Mouse (Mus musculus) c-Kit-positive CD71-negative TER-119-negative erythroid progenitor cells, embryonic 14.5 days (primary cell): ENCODE data around the gene Map2k4.

Experiments
- DNase-seq: peaks from one replicate; pipeline ENCODE4 v3.0.0-alpha.2; 2013; ENCODE audit warnings: low read depth

Map2k4 gene

GRCm38 (mm10) chr11:65773535-65773934 is 14.6 kb downstream of the Map2k4 start:
- DNase-seq: no peak

DNA sequence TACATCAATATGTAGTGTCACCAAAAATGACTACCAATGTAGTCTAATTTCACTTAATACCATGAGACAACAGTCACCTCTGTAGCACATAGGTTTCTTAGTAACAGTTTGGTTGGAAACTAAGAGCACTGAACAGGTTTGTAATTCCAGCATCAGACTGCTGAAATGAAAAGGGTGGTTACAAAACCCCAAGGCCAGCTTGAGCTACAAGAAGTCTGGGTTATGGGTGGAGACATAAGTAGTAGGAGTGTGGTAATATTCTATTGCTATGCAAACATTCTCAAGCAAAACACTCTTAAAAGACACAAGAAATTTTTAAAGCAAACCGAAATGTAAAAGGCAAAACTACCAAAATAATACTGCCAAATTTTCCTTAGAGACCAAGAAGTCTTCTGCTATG is 16.6 kb downstream of the Map2k4 start:
- DNase-seq: no peak

DNA sequence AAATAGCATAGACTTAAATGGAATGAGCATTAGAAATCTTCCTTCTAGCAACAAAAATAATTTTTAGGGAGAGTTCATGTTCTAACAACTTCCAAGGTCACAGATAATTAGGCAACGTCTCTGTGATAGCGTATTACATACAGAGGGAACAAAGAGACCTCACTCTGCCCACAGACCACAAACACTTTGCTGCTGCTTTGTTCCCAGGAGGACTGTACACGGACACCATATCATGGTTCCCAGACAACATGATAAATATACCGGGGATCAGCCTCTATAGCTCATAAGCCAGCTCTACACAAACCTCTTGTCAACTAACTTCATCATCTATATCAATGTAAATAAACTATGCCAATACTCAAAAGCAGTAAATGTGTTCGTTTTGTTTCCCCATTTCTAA is 18.1 kb downstream of the Map2k4 start:
- DNase-seq: no peak

GRCm38 (mm10) chr11:65768445-65768844 is 19.7 kb downstream of the Map2k4 start:
- no peak for DNase-seq

DNA sequence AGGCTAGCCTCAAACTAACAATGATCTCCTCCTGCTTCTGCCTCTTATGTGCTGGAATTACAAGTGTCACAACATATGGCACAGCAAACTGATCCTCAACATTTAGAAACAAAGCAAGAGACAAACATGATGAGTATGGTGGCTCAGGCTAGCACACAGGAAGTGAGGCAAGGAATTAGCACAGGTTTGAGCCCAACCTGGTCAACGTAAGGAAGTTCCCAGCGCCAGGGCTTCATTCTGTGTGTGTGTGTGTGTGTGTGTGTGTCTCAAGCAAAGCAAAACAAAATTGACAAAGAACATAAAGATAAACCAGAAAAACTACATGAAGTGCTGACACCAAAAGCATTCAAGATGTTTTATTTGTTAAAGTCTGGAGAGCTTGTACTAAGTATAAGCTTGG is 27.2 kb downstream of the Map2k4 start:
- DNase-seq: no peak

GRCm38 (mm10) chr11:65759350-65759749 is 28.7 kb downstream of the Map2k4 start:
- no peak for DNase-seq

- no peak for DNase-seq
Measured at GRCm38 (mm10) chr11:65754161-65754560, 33.9 kb downstream of the Map2k4 start.

DNA sequence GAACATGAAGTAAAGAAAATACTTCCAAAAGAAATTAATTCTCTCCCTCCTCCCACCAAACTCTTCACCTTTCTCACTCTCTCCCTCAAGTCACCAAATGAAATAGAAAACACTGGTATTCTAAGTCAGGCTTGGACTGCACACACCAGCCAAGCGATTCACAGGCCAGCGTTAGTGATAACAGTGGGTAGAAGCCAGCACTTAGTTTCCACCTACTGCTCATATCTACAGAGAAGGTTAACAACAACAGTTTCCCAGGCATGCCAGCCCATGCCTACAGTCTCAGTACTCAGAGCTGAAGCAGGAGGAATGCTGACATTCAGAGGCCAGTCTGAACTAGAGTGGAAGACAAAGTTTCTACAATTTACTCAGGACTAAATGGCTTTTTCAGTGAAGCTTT is 34.5 kb downstream of the Map2k4 start:
- no peak for DNase-seq

DNA sequence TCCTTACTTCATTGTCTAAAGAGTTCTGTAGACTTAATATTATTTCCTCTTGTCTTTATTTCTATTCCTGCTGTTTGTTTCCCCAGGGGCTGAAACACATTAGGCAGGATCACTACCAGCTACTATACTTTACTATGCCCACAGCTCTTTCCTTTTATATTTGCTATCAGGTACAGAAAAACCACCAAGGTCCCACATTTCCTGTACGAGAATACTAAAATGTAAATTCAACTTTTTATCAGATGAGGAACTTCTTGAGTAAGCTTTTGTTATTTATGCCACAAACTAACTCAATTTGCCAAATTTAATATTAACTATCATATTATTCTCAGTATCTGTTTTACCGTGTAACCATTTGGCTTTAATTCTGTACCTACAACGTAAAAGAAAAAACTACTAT is 37.6 kb downstream of the Map2k4 start:
- no peak for DNase-seq

DNA sequence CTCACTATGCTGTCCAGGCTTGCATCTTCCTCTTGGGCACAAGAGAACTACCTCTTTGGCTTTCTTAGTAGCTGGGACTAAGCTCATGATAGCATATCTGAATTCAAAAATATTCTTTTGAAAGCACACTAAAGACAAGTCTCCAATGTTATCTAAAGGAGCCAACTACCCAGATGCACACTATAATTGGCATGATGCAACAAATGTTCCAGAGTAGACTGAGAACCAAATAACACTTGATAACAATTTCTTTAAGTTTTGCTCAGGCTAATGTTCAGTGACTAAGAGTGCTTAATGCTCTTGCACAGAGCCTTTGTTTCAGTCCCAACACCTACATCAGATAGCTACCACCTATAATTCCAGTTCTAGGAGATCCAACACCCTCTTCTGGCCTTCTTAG is 40.7 kb downstream of the Map2k4 start:
- DNase-seq: no peak

DNA sequence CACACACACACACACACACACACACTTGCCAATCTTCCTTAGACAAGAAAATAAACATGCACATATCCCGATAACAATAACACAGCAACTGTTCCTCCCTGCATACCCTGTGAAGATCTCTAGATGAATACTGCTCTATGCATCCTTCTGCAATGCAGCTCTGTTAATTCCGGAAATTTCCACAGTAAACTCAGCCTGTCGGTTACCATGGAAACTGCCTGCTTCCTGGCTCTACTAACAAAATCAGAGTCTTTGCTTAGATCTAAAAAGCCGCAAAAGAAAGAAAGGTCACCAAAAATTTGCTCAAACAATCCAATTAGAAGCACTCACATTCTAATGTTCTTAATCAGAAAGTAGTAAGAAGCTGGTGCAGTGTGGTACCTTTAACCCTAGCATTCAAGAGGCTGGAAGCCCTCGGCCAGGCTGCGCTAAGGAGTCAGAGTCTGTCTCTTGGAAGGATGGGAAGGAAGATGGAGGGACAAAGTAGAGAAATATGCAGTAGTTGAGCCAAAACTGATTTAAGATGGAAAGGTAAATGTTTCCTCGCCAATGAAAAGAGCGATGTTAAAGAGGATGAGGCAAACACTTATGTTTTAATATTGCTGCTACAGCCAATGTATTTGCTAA is 42.3 kb downstream of the Map2k4 start:
- DNase-seq: no peak

- no peak for DNase-seq
Measured at GRCm38 (mm10) chr11:65743866-65744265, 44.2 kb downstream of the Map2k4 start.

DNA sequence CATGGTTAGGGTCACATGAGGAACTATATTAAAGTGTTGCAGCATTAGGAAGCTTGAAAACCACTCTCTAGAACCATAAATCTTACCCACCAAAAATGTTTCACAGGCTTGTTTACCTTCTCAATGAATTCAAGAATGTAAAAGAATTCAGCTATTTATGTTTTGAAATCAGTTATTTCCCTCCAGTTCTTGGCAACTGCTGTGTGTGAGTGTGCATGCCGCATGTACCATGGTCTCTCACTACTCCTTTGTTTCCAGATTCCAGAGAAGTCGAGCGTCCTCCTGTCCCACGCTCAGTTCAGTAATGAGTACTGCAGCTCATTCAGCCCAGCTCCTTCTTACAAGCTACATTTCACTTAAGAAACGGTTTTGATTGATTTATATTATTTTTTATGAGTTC is 47.3 kb downstream of the Map2k4 start:
- no peak for DNase-seq

DNA sequence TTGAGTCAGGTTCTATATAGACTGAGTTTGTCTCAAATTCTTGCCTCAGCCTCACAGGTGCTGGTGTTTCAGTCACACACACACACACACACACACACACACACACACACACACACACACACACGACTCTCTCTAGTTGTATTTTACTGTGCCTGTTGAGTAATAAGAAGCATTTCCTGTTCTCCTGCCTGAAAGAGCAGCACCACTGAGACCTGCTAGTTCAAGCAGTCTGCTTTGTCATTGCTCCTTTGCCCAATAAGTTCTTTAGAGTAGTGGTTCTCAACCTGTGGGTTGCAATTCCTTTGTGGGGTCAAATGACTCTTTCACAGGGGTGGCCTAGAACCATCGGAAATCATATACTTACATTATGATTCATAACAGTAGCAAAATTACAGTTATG is 47.7 kb downstream of the Map2k4 start:
- DNase-seq: no peak

DNA sequence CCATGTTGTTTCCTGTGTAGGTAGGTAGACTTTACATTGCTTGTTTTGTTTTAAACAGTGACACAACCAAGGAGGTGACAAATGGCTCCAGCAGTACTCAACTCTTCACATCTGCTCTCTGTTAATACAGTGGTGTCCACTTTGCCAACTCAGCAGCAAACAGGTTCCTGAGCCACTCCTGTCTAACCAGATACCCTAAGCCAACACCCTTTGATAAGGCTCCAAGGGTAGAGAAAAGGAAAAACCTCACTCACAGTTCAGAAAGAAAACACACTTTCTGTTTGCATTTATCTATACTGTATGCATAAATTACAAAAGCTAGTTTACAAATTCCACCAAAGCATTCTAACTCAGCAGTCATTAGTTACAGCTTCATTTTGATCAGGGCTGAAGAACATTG is 48.2 kb downstream of the Map2k4 start:
- DNase-seq: no peak

GRCm38 (mm10) chr11:65734656-65735055 is 53.4 kb downstream of the Map2k4 start:
- no peak for DNase-seq

DNA sequence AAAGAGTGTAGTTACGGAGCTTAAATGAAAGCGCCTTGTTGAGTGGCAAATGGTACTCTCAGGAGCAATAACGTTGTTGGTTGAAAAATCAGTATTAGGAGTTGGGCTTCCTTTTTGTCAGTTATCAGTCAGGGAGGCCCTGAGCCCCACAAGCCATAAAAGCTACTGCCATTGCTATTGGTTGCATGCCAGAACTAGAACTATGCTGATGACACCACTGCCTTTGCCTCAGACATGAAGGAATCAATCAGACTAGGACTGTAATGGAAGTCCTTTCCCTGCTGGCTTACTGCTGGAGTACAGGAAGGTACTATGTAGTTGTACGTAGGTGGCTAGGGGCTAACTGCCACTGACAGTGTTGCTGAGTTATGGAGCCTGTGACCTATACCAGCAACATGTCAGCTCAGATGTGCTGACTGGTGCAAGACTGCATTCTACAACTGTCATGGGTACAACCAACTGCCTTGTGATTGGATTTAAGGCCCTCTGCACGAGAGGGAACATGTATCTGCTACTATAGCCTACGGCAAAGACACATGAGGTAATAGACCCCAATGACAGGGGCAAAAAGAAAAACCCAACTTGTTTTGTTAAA is 58.4 kb downstream of the Map2k4 start:
- DNase-seq: no peak

- no peak for DNase-seq
Measured at GRCm38 (mm10) chr11:65728906-65729305, 59.2 kb downstream of the Map2k4 start.

DNA sequence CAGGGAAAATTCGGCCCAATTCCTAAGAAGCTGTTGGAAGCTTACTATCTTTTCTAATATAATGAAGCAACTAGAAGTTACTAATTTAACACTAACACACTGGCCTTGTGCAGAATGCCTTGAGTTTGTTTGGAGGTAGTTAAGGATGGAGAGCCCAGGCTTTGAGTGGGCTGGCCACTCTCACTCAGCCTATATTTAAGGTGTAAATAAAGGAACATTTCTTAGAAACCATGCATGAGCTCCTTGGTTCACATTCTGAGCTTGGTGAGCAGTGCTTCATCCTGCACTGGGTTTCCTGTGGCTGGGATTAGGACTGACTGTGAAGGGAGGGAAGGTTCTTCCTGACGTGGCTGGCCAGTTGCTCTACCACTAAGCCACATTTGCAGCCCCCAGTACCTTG is 64.4 kb downstream of the Map2k4 start:
- DNase-seq: no peak

GRCm38 (mm10) chr11:65721615-65722014 is 66.5 kb downstream of the Map2k4 start:
- no peak for DNase-seq

GRCm38 (mm10) chr11:65719960-65720359 is 68.1 kb downstream of the Map2k4 start:
- DNase-seq: no peak

- peak; percentile 10 for DNase-seq
Measured at GRCm38 (mm10) chr11:65713830-65714229, 74.3 kb downstream of the Map2k4 start.

DNA sequence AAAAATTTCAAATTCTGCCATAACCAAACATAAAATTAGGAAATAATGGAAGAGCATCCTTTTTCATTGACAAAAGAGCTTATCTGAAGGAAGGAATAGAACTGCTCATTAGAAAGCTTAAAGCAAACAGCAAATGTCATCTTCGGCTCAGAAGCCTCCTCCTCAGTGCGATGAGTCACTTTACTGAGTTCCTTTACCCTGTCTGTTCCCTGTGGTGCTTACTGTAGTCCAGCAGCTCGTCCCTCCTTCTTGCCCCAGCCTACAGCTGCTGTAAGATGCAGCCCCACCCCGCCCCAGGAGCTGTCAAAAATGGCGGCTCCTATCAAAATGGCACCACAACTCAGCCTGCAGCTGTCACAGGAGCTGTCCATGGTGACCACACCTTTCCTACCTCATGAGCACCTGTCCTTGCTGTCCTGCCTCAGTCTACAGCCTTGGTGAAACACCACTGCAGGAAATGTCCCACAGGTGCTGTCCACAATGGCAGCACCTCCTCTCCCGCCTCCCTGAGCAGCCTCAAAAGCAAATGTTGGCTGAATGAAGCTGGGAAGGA is 75.3 kb downstream of the Map2k4 start:
- DNase-seq: no peak

DNA sequence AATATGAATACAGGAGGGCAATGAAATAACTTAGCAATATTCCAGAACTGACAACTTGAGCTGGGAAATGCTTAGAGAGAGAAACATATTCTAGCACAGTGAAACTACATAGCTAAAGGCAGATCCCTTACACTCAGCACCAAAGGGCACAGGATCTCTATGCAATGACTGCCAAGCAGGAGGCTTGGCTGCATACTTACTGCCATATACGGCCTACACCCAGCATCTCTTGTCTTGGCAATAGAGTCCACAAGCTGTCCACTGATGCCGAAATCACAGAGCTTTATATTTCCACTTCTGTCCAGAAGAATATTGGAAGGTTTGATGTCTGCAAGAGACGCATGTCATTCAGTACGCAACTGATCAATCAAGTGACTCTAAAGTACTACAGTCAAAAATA is 81.3 kb downstream of the Map2k4 start:
- no peak for DNase-seq
